Mouse (Mus musculus): ENCODE measurements around the gene Hspb3. TPM values are rescaled to one million over a fixed set of nuclear protein-coding genes. Genes with fewer than 3 reads are reported as not detected.

Gene Hspb3
- polyA plus RNA-seq, 1 experiment from 2014 or later: not detected

DNA sequence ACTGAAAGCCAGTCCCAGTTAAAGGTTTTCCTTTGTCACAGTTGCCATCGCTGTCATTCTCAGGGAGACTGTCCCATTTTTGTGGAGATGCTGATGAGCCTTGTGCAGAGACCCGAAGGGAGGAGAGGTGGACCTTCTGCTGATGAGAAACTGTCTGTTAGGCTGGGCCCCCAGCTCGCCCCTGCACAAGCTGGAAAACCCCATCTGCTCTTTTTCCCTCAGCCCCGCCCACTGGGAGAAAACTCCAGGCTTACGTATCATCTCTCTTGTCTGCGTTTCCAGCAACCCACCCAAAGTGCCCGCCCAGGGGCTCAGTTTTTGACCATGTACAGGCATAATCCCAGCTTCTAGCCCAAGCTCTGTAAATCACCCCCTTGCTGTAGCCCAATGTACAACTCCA is 17.2 kb upstream of the Hspb3 start:
- ATAC-seq (ENCODE audit: low FRiP score, low read depth): no peak
- Histone ChIP-seq H3K4me1 (no peaks in the 10 kb centered on the region), H3K4me3 (no peak overlapping the region), H3K27ac (replicated peaks) (no peak overlapping the region), H3K9me3 (no peaks in the 10 kb centered on the region), H3K9ac (replicated peaks) (no peak overlapping the region), H3K27me3 (no peaks in the 10 kb centered on the region), H3K36me3 (no peaks in the 10 kb centered on the region), H3K4me2 (replicated peaks) (no peak overlapping the region)
- WGBS: 95% methylated on average over 7 of the region's 7 CpGs

DNA sequence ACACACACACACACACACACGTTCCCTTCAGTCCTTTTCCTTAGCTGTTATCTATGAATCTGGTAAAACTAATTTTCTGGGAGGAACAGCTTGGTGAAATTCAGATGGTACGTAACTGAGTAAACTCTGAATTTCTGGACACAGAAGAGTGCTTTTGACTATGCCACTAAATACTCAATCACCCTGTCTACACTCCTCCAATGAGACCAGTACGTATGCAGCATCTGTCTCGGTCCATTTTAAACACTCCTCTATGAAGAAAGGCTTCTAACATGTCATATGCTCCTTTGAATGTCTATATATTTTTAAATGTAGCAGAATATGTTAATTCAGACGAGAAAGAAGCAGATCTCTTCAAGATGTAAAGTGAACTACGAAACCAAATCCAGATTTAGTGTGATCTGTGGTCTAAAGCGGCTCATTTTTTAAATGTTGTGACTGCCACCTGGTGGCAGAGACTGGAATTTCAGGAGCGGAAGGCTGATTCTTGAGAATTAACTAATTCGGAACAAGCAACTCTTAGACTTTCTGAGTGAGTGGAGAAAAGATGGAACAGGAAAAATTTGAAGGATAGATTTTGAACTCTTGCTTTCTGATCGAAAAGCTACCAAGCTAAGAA is 6.1 kb upstream of the Hspb3 start:
- Histone ChIP-seq H3K4me1 (no peaks in the 10 kb centered on the region), H3K4me2 (replicated peaks) (no peak overlapping the region), H3K9me3 (no peaks in the 10 kb centered on the region), H3K36me3 (no peaks in the 10 kb centered on the region), H3K27me3 (peaks cover 10% of the 10 kb centered on the region), H3K9ac (replicated peaks) (no peak overlapping the region), H3K27ac (replicated peaks) (no peak overlapping the region), H3K4me3 (no peak overlapping the region)
- WGBS: 44% methylated on average over 10 of the region's 10 CpGs
- ATAC-seq (ENCODE audit: low FRiP score, low read depth): no peak

DNA sequence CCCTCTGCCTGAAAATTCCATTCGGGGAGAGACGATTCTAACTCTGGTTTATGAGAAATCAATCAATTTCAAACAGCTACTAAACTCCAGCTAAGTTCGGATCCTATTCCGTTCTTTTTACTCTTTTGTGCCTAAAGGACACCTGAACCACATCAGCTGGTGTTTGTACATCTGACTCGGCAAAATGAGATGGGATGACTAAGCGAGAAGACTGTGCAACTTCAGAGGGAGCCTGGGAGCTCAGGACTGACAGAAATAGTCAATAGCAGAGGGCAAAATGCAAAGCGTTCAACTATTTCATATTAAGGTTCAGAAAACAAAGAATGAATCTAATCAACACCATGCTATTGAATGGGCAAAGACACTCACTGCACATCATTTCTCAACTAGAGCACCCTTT is 407 bp upstream of the Hspb3 start:
- peaks cover 6% of the 10 kb centered on the region for H3K27me3 ChIP-seq
- H3K36me3 ChIP-seq: no peaks in the 10 kb centered on the region
- H3K9ac ChIP-seq (replicated peaks): no peak overlapping the region
- H3K4me3 ChIP-seq: no peak overlapping the region
- peaks cover 9% of the 10 kb centered on the region; the same call in 1 of the 2 replicates for H3K4me1 ChIP-seq
- no peak overlapping the region for H3K27ac ChIP-seq (replicated peaks)
- WGBS: 90% methylated on average over 7 of the region's 7 CpGs
- H3K4me2 ChIP-seq (replicated peaks): no peak overlapping the region
- H3K9me3 ChIP-seq: no peaks in the 10 kb centered on the region
- ATAC-seq (ENCODE audit: low FRiP score, low read depth): no peak

DNA sequence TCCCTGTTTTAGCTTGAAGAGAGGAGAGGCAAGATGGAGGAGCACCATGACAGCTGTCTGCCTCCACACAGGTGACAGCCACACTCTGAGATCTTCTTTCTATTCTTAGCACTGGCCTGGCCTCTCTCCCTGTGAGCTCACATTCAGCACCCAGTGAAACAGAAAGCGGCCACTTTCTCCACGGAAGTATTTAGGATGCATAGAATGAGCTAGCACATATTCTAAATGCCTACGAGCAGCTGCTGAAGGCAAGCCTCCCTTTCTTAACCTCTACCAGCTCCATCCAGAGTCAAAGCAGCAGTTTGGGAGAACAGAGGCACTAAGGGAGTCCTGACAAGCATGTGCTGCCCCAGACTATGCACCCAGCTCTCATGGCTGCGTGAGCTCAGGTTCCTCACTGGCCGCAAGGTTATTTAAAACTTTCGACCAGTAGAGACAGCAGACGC is 1.6 kb downstream of the Hspb3 start:
- H3K9ac ChIP-seq (replicated peaks): no peak overlapping the region
- ATAC-seq (ENCODE audit: low FRiP score, low read depth): no peak
- H3K27me3 ChIP-seq: no peaks in the 10 kb centered on the region
- no peak overlapping the region for H3K4me2 ChIP-seq (replicated peaks)
- H3K27ac ChIP-seq (replicated peaks): no peak overlapping the region
- no peaks in the 10 kb centered on the region for H3K36me3 ChIP-seq
- H3K4me1 ChIP-seq: peaks cover 9% of the 10 kb centered on the region; the same call in 1 of the 2 replicates
- no peaks in the 10 kb centered on the region for H3K9me3 ChIP-seq
- no peak overlapping the region for H3K4me3 ChIP-seq
- 77% methylated on average over 7 of the region's 7 CpGs for WGBS

DNA sequence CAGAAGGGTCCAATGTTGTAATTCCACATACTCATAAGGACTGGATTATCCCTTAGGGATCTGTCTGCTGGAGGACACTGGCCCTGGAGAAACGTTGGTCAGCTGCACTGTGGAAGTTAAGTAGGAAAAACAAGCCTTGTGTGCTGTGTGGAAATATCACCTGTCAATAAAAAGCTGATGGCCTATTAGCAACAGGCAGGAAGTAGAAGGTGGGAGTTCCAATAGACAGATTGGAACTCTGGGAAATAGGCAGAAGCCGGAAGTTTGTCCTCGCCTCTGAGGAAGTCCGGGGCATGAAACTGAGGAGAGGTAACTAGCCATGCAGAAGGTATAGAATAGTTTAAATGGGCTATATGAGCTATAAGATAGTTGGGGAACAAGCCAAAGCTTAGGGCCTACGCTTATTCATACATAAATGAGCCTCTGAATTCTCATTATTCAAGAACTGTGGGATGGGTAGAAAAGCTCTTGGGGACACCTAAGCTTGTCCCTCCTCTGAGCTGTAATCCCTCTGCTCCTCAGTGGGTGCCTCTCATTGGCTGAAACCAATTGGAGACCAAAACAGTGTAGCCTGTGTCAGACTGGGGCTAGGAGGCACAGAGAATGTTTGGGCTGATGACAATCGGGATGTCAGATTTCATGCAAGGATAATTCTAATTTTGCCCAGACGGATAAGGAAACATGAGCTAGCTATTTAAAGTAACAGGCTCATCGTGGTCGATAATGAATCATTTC is 2.7 kb downstream of the Hspb3 start:
- no peak overlapping the region for H3K4me2 ChIP-seq (replicated peaks)
- H3K27ac ChIP-seq (replicated peaks): no peak overlapping the region
- no peak overlapping the region for H3K4me3 ChIP-seq
- no peak overlapping the region for H3K9ac ChIP-seq (replicated peaks)
- no peak for ATAC-seq (ENCODE audit: low FRiP score, low read depth)
- H3K4me1 ChIP-seq: peaks cover 9% of the 10 kb centered on the region; the same call in 1 of the 2 replicates
- H3K9me3 ChIP-seq: no peaks in the 10 kb centered on the region
- no peaks in the 10 kb centered on the region for H3K36me3 ChIP-seq
- H3K27me3 ChIP-seq: no peaks in the 10 kb centered on the region
- WGBS: 83% methylated on average over 9 of the region's 9 CpGs

DNA sequence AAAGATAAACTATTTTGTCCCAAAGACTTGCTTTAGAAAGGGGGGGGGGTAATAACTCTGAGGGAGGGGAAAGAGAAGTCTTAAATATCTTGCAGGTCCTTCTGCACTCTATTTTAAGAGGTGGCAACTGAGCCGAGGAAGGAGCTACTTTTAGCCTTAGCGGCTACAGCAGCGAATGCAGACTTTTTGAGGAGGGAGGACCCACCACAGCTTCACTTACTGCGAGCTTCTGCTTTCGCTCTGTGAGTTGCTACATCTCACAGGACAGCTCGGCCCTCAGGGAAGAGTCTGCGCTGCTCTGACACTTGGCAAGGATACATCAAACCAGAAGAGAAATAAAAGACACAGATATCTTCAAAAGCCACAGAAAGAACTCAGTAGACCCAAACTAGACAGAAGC is 6.3 kb downstream of the Hspb3 start:
- no peaks in the 10 kb centered on the region for H3K36me3 ChIP-seq
- WGBS: 80% methylated on average over 7 of the region's 7 CpGs

DNA sequence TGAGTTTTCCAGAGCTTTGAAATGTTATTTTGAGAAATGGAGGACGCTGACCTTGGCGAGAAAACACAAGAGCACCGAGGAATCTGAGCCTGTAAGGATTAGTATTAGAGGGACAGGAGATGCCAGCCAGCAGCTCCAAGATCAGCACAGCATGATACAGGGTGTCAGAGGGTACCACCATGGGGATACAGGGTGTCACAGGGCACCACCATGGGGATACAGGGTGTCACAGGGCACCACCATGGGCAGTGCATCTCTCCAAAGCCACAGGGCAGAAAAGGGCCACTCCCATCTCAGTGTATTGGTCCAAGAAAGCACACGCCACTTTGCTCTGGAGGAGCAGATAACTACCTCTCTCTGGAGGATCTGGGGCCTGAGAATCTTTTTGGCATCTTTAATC is 6.8 kb downstream of the Hspb3 start:
- no peak for ATAC-seq (ENCODE audit: low FRiP score, low read depth)
- no peaks in the 10 kb centered on the region for H3K36me3 ChIP-seq
- no peak overlapping the region for H3K9ac ChIP-seq (replicated peaks)
- no peak overlapping the region for H3K4me3 ChIP-seq
- no peak overlapping the region for H3K27ac ChIP-seq (replicated peaks)
- H3K9me3 ChIP-seq: no peaks in the 10 kb centered on the region
- no peaks in the 10 kb centered on the region for H3K27me3 ChIP-seq
- H3K4me1 ChIP-seq: no peaks in the 10 kb centered on the region
- WGBS: 81% methylated on average over 4 of the region's 4 CpGs
- no peak overlapping the region for H3K4me2 ChIP-seq (replicated peaks)

More for the DNA sequence above, 6.3 kb downstream of the Hspb3 start:
- Histone ChIP-seq H3K9me3 (no peaks in the 10 kb centered on the region), H3K9ac (replicated peaks) (no peak overlapping the region), H3K27ac (replicated peaks) (no peak overlapping the region), H3K4me1 (no peaks in the 10 kb centered on the region), H3K4me2 (replicated peaks) (no peak overlapping the region), H3K27me3 (no peaks in the 10 kb centered on the region), H3K4me3 (no peak overlapping the region)
- no peak for ATAC-seq (ENCODE audit: low FRiP score, low read depth)

DNA sequence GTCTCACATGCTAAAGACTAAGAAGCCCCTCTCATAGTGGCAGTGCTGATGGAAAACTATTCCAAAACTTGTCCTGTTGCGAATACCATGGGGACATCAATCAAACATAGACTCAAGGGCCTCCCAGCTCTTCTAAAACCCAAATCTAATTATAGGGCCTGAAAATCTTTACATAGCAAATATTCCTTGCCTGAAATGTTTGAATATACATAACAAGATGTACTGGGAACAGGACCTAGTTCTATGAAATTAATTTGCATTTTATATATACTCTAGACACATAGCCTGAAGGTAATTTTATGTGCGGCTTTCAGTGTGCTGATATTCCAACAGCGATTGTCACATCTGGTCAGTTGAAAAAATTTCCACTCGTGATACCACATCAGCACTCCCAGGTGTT is 8.0 kb downstream of the Hspb3 start:
- H3K9me3 ChIP-seq: no peaks in the 10 kb centered on the region
- H3K36me3 ChIP-seq: no peaks in the 10 kb centered on the region
- H3K4me3 ChIP-seq: no peak overlapping the region
- WGBS: 89% methylated on average over 4 of the region's 4 CpGs
- ATAC-seq (ENCODE audit: low FRiP score, low read depth): no peak
- no peaks in the 10 kb centered on the region for H3K4me1 ChIP-seq
- no peak overlapping the region for H3K27ac ChIP-seq (replicated peaks)
- H3K9ac ChIP-seq (replicated peaks): no peak overlapping the region
- no peak overlapping the region for H3K4me2 ChIP-seq (replicated peaks)
- H3K27me3 ChIP-seq: no peaks in the 10 kb centered on the region

DNA sequence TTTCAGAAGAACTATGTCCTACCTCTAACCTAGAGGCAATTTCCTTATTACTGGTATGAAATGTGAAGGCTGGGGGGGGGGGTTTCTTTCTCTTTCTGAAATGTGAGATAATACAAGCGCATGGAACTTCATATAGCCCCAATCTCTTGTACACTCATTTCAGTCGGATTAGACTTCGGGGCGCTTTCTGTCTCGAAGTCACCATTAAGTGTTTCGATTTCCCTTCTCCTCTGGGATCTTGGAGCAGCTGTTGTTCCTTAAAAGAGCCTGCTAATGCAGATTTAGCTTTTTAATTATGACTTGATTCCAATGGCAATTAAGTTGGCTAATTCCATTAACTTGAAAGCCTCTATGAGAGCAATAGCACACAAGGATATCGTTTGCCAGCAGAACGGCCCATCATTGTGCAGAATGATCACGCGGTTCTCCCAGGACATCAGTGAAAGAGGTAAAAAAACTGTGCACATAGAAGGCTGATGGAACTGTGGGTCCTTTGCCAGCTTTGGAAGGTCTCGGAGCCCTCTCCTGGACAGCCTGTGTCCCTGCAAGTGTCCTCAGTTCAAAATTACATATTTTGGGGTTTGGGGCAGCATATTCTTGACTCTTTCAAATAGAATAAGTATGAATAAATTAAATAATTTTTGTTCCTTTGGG is 22.4 kb downstream of the Hspb3 start:
- Histone ChIP-seq H3K9me3 (no peaks in the 10 kb centered on the region), H3K4me1 (no peaks in the 10 kb centered on the region), H3K27ac (replicated peaks) (no peak overlapping the region), H3K36me3 (no peaks in the 10 kb centered on the region), H3K4me2 (replicated peaks) (no peak overlapping the region), H3K27me3 (0 out of 2 replicates have a peak, but pooled peaks cover 4% of the 10 kb centered on the region), H3K4me3 (no peak overlapping the region), H3K9ac (replicated peaks) (no peak overlapping the region)
- peak; percentile 29; the same call in 1 of the 2 replicates for ATAC-seq (ENCODE audit: low FRiP score, low read depth)
- WGBS: 69% methylated on average over 11 of the region's 11 CpGs

DNA sequence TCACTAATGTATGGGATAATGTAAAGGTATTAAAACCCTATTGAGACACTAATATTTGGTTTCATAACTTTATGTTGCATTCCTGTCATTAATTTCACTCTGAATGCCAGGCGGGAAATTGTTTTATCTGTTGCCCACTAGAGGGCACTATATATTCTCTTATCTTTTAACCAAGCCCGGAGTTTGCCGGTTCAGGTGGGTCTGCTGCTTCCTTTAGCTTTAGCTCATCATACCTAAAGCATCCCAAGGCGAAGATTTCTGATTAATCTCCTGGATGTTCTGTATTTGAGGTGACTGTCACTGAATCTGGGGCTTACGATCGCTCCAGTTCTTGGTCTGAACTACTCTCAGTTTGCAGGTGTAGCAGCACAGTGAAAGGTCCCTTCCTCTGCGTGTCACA is 24.6 kb downstream of the Hspb3 start:
- Histone ChIP-seq H3K4me1 (no peaks in the 10 kb centered on the region), H3K27ac (replicated peaks) (no peak overlapping the region), H3K4me2 (replicated peaks) (no peak overlapping the region), H3K4me3 (no peak overlapping the region), H3K36me3 (no peaks in the 10 kb centered on the region), H3K27me3 (0 out of 2 replicates have a peak, but pooled peaks cover 4% of the 10 kb centered on the region), H3K9me3 (no peaks in the 10 kb centered on the region), H3K9ac (replicated peaks) (no peak overlapping the region)
- 34% methylated on average over 7 of the region's 7 CpGs for WGBS
- no peak for ATAC-seq (ENCODE audit: low FRiP score, low read depth)

DNA sequence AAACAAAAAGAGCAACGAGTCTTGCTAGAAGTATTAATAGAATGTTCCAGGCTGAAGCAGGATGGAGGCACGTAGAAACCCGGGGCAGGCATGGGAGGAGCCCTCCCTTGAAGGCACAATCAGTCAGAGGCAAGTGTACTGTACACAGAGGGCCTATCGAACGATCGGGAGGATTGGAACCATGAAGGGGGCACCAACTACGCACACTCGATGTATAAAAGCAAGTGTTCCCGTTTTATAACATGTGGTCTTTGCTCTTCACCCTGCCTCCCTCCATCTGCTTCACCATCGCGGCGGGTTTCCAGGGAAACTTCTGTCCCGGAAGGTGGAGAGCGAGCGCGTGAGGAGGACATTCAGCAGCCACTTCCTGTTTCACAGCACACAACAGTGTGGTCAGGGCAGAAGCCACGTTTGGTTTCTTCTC is 27.7 kb downstream of the Hspb3 start:
- Histone ChIP-seq H3K27ac (replicated peaks) (no peak overlapping the region), H3K9me3 (no peaks in the 10 kb centered on the region), H3K4me2 (replicated peaks) (no peak overlapping the region), H3K27me3 (0 out of 2 replicates have a peak, but pooled peaks cover 4% of the 10 kb centered on the region), H3K9ac (replicated peaks) (no peak overlapping the region), H3K4me3 (no peak overlapping the region), H3K4me1 (no peaks in the 10 kb centered on the region), H3K36me3 (no peaks in the 10 kb centered on the region)
- 83% methylated on average over 17 of the region's 17 CpGs for WGBS
- ATAC-seq (ENCODE audit: low FRiP score, low read depth): no peak

Data from midbrain, embryonic 12.5 days (tissue).